Mouse (Mus musculus) gastrocnemius, adult 18-20 months (tissue): ENCODE data around the gene Pttg1. TPM values are rescaled to one million over a fixed set of nuclear protein-coding genes. Genes with fewer than 3 reads are reported as not detected.

ENCODE experiments used
- DNase-seq: peaks from one replicate; pipeline ENCODE4 v3.0.0; 2021; ENCODE audit warnings: low spot score
- total RNA-seq, 2 experiments: library from RNA; stranded (reverse); gene quantifications; 2 replicates each; pipeline ENCODE4 v1.2.3; 2021

Pttg1 gene
- total RNA-seq, 2 experiments from 2014 or later, result 51.6 to 56.3 TPM

DNA sequence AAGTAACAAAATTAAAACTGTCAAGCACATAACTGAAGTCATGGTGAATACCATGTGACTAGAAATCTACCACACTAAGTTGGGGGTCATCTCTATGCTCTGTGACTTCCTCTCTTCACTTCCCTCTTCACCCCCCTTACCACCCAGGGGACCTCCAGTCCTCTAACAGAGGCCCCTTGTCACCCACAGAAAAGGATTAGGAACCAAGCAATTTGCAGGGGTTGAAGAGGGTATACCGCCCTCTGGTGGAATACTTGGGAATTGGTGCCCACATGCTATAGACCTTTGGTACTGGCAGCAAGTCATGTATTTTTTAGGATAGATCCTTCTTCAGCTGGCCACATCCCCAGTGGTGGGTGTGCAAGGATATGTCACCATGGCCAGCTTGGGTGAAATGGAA lies 14.6 kb downstream of the Pttg1 start:
- peak; percentile 53 for DNase-seq

DNA sequence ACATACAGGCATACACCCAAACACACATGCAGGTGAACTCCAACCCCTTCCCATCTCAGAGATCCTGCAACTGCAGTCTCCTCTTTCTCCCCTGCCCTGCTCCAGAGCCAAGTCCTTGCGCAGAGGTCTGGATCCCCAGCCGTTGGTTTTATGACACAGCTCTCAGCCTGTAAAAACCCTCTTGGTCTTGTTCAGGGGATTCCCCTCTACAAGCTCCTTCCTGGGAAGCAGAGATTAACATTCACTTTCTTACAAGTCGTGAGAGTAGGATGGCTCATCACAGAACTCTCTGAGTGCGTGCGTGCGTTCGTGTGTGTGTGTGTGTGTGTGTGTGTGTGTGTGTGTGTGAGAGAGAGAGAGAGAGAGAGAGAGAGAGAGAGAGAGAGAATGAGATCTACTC lies 15.8 kb downstream of the Pttg1 start:
- DNase-seq, result no peak

DNA sequence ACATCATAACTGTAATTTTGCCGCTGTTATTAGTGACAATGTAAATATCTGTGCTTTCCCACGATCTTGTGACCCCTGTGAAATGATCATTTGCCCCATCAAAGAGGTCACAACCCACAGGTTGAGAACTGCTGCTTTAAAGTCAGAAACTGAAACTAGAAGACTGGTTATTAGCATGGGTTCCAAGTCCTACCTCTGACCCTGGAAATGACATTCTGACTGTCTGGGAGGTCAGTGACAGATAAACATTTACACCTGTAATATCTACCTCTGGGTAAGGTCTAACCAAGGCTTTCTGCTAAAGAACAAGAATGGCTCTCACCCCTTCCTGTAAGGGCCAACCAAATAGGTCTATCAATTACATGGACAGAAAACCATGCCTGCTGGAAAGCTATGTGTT lies 17.2 kb downstream of the Pttg1 start:
- DNase-seq, result no peak

DNA sequence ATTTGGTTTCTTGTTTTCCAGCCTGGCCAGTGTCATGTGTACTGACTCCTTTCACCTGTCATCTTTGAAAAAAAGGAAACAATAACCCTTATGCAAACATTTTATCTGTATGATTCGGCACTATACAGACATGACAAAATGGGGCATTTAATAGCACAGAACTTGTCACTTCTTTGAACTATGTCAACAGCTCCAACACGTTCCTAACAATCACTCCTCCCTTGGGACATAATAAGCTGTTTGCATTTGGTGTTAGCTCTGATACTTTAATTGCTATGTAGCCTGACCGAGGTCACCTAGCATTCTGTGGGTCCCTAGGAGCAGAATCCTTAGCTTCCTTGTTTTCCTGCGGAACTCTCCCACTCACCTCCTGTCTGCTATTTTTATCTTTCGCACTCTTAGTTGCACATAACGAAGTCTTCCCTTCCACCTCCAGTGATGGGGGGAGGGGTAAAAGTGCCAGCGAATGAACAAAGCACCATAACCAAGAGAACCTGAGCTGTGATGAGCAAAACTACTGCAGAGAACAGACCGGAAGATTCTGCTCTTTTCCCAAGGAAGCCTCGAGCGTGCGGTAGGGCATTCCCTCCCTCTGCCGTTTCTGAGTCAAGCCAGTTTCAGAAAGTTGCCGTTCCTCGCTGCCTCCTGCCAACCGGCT lies 21.8 kb downstream of the Pttg1 start:
- no peak for DNase-seq

DNA sequence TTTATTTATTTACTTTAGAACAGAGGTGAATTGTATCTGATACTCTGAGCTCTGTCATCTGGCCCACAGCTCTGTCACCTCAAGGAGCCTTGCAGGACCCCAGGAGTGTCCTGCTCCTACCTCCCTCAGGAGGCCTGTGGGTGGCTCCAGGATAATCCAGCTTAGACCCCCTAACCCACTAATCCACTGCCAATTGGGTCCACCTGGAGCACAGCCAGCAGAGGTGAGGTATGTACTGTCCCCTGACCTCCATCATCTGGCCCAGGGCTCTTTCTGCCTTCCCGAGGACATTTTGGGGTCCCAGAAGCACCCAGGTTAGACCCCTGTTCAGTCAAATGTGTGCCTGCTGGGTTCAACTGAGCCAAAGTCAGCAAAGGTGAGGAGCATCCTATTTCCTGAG lies 25.9 kb downstream of the Pttg1 start:
- DNase-seq, result no peak

DNA sequence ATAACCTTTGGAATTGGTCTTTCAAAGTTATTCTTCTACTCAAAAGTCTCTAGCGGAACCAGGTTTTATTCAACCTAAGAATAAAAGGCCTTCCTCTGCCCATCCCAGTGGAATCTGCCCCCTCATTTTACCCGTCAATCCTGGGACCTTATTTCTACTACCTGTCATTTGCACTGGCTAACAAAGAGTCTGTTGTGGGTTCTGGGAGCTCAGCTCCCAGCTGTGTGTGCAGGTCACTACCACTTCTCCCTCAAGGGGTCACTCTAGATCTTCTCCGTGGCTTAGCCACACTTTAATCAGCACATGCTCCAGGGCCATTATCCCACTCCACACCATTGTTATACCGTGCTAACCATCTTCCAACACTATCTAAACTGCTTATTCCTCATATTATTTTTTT lies 26.8 kb downstream of the Pttg1 start:
- no peak for DNase-seq

DNA sequence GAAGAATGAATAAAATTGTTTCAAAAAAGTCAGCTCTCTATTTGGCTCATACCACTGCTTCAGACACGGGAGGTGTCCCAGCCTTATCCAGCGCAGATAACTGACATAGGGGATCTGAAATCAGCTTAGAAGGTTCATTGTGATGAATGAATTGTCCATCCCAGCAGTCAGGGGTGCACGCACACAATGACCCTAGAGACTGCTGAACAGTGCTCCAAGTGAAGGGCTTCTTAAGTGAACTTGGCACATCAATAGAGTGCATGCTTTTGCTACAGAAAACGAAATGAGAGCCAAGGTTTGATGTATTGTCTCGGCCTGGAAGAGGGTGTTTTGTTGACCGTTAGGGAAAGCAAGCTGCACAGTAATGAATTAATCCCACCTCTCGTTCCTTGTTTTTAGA lies 29.4 kb downstream of the Pttg1 start:
- DNase-seq, result no peak

DNA sequence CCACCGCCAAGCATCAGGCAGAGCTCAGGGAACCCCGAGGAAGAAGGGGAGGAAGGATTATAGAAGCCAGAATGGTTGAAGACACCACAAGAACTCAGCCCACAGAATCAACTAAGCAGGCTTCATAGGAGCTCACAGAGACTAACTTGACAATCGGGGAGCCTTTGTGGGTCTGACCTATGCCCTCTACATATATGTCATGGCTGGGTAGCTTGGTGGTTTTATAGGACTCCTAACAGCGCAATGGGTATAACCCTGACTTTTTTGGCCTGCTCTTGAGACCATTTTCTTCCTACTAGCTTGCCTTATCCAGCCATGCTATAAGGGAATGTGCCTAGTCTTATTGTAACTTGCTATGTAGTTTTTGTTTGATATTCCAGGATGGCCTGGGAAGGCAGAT lies 29.8 kb downstream of the Pttg1 start:
- no peak for DNase-seq

DNA sequence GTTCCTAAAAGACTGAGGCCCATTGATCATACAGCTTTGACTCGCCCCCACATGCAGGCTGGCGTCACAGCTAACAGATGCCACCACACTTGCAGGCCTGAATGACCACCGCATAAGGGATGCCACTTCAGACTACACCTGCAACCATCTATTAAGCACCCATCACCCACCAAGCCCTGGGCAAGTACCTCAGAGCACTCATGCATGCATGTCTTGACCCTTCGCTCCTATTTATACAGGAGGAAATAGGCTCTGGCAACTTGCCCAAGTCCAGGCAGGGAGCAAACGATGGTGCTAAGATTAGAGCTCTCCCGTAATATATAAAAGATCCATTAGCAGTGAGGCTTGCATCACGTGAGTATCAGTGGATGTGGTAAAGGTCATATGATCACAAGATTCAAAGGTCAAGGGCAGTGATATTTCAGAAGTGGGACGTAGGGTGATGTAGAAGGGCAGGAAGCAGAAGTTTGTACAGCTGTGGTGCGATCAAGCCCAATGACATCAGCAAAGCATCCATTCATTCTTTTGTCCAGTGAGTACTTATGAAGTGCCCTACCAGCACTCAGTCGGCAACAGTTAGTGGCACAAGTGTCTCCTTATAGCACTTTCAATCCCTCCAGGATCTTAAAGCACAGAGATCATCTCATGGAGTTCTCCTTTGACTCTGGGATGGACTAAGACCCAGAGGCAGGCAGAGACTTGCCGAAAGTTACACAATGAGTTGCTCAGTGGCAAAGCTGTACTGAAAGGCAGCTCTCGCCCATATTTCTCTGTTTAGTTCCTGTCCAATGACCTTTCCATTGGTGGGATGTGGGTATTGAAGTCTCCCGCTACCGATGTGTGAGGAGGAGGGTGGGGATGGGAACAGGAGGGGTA lies 30.7 kb downstream of the Pttg1 start:
- no peak for DNase-seq

DNA sequence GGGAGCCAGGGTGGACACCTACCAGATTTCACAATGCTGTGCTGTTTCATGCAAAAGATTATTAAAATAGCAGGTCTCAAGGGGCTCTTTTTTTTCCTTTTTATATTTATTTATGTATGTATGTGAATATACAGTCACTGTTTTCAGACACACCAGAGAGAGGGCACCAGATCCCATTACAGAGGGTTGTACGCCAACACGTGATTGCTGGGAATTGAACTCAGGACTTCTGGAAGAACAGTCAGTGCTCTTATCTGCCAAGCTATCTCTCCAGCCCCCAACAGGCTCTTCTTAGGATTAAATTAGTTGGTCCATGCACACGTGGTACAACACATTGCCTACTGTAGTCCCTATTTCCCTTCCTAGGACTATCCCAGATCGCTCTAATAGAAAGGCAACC lies 32.7 kb downstream of the Pttg1 start:
- no peak for DNase-seq

DNA sequence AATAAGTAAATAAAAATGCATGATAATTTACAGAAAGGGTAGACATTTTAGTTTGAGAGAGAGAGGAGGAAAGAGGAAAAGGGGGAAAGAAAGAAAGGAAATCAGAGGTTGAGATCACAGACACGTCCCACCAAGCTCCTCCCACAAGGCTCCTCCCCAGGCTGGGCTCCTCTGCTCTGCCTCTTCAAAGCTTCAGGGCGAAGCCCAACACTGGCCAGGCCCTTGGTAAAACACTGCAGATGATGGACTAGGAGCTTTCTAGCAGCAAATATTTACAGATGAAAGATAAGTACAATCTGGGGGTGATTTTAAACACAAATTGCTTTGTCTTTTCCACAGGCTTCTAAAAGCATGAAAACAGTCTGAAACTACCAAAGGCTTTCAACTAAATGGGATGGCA lies 33.3 kb downstream of the Pttg1 start:
- DNase-seq, result no peak

DNA sequence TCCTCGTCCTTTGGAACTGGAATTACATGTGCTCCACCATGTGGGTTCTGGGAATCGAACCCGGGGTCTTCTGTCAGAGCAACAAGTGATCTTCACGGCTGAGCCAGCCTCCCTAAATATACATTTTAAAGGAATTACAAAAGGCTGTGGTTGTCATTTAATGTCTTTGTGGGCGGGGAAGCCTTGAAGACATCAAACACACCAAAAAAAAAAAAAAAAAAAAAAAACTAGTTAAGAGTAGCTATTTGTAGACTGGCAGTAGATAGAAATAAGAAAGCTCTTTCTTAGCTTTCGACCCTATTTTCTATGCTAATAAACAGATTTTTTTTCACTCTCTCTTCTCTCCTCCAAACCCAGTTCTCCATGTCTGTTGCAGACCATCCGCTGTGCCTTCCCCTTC lies 36.9 kb downstream of the Pttg1 start:
- no peak for DNase-seq

DNA sequence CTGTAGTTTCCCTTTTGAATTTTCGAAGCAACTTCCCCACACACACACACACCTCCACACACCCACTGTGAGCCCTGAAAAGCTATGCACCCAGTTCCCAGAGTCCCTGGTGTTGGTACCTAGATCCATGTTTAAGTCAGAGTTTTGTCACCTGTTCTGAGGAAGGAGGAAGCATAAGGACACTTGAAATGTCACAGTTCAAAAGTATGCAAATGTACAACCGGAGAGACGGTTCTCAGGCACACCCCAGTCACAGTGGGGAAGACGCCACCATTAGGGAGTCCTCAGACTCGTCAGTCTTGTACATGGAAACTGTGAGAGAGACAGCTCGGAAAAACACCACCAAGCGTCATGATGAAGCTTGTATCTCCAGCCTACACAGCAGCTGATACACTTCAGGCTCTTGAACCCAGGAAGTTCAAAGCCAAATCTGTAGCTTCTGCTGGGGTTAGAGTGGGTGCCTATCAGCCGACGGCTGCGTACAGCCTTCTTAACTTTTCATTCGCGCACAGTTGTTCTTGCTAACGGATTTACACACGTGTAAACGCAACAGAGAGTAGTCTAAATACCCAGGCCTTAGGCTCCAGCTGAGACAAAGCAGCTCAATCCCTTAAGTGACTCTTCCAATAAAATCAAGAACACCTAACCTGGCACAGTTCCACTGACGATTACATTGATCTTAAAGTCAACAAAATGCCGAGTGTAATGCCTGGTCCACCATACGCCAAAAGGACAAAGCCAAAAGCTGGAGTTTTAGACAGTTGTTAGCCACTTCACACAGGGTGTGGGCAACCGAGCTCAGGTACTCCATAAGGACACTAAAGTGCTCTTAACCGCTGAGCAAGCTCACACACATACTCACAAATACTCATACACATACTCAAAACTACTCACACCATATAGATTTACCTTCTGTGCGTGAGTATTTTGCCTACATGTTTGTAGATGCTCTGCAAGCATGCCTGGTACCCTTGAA lies 37.6 kb downstream of the Pttg1 start:
- DNase-seq, result no peak

DNA sequence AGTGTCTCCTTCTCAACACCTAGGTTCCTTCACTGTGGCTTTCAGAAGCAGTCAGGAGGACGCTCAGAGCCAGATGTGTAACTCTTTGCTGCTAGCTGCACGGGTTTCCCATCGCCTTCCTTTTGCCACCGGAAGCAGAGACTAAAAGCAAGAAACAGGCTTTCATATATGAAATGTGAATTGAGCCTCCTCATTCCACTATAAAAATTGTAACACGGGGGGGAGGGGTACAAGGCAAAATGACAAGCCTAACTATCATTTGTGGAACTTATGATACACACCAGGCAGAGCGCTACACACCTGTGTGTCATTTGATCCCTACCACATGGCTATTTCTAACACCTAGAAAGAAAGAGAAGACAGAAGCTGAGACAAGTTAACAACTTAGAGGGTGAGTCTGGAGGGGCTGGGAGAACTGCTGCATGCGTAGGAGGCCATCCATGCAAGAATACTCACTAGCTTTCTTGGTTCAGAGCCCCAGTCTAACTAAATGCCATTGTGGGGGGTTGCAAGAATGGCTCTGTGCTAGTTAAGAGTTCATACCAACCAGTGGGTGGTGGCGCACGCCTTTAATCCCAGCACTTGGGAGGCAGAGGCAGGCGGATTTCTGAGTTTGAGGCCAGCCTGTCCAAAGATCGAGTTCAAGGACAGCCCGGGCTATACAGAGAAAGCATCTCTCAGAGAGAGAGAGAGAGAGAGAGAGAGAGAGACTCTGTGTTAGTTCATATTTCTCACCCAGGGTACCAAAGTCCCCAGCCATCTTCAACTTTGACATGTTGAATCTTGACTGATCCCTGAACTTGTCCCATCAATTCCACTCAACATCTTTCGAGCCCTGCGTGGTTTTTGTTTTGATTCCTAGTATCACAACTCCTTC lies 38.8 kb downstream of the Pttg1 start:
- no peak for DNase-seq

DNA sequence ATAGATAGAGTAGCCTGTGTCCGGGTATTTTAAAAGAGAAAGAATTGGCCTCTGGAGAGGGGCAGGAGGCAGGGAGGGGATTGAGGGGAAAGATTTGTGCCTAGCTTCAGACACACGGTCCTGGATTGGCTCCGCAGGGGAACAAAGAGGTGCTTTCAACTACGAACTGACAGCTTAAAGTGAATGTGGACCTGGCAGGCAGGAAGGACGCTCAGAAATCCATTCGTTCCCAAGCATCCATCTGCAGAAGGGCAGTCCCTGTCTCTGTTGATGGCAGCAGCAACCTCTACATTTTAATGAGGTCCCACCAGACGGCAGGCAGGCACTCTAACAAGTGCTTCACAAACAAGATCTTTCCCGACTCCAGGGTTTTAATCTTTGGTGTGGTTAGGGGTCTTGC lies 40.3 kb downstream of the Pttg1 start:
- DNase-seq, result no peak

DNA sequence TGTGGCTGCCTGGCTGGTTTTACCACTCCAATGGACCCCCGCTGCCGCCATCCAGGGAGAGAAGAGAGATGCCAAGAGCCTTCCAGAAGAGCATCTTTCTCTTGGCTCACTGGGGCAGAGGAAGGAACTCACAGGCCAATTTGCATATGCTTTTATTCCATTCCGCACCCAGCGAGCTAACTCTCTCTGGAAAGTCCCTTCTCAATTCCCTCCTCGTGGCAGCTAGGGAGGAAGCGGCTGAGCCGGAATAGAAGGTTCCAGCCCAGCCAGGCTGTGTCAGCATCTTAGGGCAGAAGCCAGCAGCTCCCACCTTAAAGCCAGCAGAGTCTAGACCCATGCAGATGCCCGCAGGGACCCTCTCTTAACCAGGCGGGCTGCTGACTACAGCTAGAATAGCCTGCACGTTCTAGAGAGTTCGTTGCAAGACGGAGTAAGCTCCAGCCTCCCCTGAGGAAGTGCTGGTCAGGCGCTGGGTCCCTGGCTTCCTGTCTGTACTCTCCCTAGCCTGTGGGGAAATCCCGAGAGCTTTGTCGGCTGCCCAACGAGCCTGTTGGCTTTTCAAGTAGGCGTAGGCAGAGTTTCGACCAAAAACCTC lies 40.9 kb downstream of the Pttg1 start:
- DNase-seq, result peak; percentile 29

DNA sequence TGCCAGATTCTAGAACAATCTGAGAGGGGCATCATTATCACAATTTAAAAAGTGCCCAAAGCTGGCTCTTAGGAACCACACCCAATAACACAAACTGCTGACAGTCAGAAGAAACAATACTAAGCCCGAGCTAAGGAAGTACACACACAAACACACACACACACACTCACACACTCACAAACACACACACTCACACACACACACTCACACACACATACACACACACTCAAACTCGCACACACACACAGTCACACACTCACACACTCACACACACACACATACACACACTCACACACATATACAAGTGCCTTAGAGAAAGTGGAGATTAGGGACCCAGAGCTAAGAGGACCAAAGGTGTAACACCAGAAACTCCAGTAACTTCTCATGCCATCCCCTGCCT lies 42.5 kb downstream of the Pttg1 start:
- DNase-seq, result no peak

DNA sequence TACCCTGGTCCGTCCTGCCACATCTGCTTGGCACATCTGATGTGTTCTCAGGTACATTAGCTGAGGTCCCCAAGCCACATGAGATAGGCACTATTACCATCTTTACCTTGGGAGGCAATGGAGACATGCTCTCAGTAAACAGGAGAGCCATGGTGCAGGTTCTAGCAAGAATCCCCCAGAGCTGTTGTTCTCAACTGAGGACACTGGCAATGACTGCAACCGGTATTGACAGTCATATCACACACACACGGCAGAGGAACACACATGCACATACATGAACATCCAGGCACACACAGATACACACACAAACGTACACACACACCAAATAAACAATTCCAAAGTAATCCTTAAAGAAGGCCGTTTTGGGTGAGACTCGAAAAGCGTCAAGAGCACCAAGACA lies 45.1 kb downstream of the Pttg1 start:
- no peak for DNase-seq

DNA sequence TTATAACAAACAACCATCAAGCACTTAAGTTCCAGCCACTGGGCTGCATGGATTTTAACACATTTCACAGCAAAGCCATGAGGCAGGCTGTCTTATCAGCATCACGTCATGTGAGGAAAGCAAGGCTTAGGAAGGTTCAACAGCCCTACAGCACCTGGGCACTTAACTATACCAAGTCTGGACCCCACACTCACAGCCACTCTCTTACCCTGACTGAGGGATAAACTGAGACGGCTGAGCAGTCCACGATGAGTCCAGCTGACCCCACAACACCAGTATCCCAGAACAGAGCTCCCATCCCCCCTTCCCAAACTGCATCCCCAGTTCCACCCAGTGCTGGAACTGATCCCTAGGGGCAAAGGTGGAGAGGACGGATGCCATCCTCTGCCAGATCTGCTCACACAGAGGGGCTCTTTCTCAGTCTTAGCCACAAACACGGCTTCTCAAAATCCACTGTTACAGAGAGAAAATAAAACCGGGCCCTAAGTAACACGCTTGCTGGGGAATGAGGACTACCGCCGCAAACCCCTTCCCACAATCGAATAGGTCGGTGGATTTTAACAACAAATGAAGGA lies 46.1 kb downstream of the Pttg1 start:
- no peak for DNase-seq

DNA sequence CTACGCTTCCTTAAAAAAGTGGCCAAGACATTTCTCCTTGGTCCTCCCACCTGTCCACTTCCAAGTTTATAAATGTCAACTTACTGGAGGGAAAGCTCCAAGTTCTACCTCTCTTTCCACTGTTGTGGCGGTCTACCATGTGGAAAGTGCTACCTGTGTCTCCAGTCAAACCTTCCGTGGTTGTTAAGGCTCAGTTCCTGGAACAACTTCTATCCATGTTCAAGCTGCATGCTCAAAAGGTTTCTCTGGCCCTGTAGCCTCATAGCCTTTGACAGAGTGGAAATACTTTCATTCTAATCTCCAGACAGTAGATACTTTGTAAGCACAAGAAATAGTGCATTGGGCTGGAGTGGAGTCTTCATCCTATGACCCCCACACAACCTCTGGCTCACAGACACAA lies 46.6 kb downstream of the Pttg1 start:
- no peak for DNase-seq
